Mouse (Mus musculus) ES-Bruce4 (cell line): ENCODE results near the gene Mlx.

Experiments
- CTCF ChIP-seq: IDR thresholded peaks from one replicate; pipeline ENCODE4 v1.8.1; 2011; ENCODE audit warnings: low read depth, low read length
- POLR2A ChIP-seq: IDR thresholded peaks from one replicate; pipeline ENCODE4 v1.8.1; 2011; ENCODE audit warnings: low read length; ENCODE audit not compliant: insufficient read depth

GRCm38 (mm10) chr11:101046440-101046839 lies 40.6 kb upstream of the Mlx start:
- TF ChIP-seq CTCF (no peak), POLR2A (no peak)
